Mouse (Mus musculus) intestine, embryonic 16.5 days (tissue): ENCODE measurements around the gene Hyal1. TPM values are rescaled to one million over a fixed set of nuclear protein-coding genes. Genes with fewer than 3 reads are reported as not detected.
"Not testable (repeated sequence)": the region's sequence is repeated elsewhere in the genome, so short reads cannot be mapped to it uniquely, and the experiment has no call there.

ENCODE experiments used
- ATAC-seq: fragments of 200-750 bp; cut with Nextera tagmentation; 2 replicates; pipeline ENCODE4 v1.8.0; 2017; ENCODE audit warnings: moderate TSS enrichment, moderate library complexity
- H3K27ac ChIP-seq: fragments of 300-500 bp; sonication (generic); 2 replicates; pipeline ENCODE4 v1.5.1; 2014; ENCODE audit warnings: mild to moderate bottlenecking, low read length
- H3K27me3 ChIP-seq: fragments of 300-500 bp; sonication (generic); replicated peaks from 2 replicates; pipeline ENCODE4 v1.6.1; 2014; ENCODE audit warnings: low read length, control low read depth, mixed read lengths; ENCODE audit not compliant: control insufficient read depth, insufficient read depth
- H3K36me3 ChIP-seq: fragments of 300-500 bp; sonication (generic); 2 replicates; pipeline ENCODE4 v1.6.1; 2014; ENCODE audit warnings: low read length, control low read depth; ENCODE audit not compliant: control insufficient read depth, insufficient read depth
- H3K4me1 ChIP-seq: fragments of 300-500 bp; sonication (generic); 2 replicates; pipeline ENCODE4 v1.6.1; 2014; ENCODE audit warnings: low read length, control low read depth, mixed read lengths; ENCODE audit not compliant: control insufficient read depth, insufficient read depth
- H3K4me2 ChIP-seq: fragments of 300-500 bp; sonication (generic); 2 replicates; pipeline ENCODE4 v1.6.1; 2014; ENCODE audit warnings: low read depth, low read length, control low read depth
- H3K4me3 ChIP-seq: fragments of 300-500 bp; sonication (generic); 2 replicates; pipeline ENCODE4 v1.5.1; 2014; ENCODE audit warnings: mild to moderate bottlenecking, low read length
- H3K9ac ChIP-seq: fragments of 300-500 bp; sonication (generic); 2 replicates; pipeline ENCODE4 v1.6.1; 2014; ENCODE audit warnings: low read depth, low read length
- H3K9me3 ChIP-seq: fragments of 300-500 bp; sonication (generic); 2 replicates; pipeline ENCODE4 v1.6.1; 2016; ENCODE audit warnings: low read length, control low read depth; ENCODE audit not compliant: control insufficient read depth
- WGBS: fragments of 180-500 bp; shearing (Covaris S2); extraction: QIAGEN DNeasy Blood & Tissue Kit; methylation state at CpG from one replicate; pipeline ENCODE4 v1.1.7; 2014; 5-methylcytosine and 5-hydroxymethylcytosine counted together
- polyA plus RNA-seq: library from polyadenylated mRNA; unstranded; fragments of >200 nt; fragmentation: Nextera tagmentation; extraction: Ambion mirVana; gene quantifications from 2 replicates; pipeline ENCODE4 v1.2.1, GENCODE M21; 2015

The Hyal1 gene
- polyA plus RNA-seq, 1 experiment from 2014 or later: 5.8 TPM

DNA sequence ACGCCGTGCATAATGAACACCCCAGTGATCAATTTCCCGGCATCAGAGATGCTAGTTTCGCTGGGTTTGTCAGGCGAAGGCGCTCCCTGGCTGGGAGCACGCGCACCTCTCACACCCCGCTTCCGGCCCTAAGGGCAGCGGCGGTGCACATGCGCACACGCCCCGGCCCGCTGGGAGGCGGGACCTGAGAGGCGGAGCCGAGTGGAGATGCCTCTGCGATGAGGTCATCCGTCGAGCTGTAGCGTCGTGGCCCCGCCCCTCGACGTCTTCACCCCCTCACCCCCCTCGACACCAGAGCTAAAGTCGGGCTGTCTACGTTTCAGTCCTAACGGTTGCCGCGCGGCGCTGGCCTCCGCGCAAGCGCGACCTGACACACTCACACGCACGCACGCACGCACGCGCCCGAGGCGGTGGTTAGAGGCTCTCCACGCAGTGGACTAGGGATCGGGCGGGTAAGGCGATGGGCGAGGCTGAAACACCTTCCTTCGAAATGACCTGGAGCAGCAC is 22.4 kb upstream of the Hyal1 start:
- H3K27me3 ChIP-seq: no peaks in the 10 kb centered on the region
- WGBS: under 1% methylated on average over 53 of the region's 53 CpGs
- H3K27ac ChIP-seq: peak overlapping the region; percentile 98
- H3K4me3 ChIP-seq: peak overlapping the region; percentile 84
- peak overlapping the region; percentile 96 for H3K4me2 ChIP-seq
- ATAC-seq: peak; percentile 92
- H3K4me1 ChIP-seq: peaks cover 47% of the 10 kb centered on the region
- no peaks in the 10 kb centered on the region for H3K9me3 ChIP-seq
- H3K36me3 ChIP-seq: peaks cover 16% of the 10 kb centered on the region
- peak overlapping the region; percentile 94 for H3K9ac ChIP-seq

DNA sequence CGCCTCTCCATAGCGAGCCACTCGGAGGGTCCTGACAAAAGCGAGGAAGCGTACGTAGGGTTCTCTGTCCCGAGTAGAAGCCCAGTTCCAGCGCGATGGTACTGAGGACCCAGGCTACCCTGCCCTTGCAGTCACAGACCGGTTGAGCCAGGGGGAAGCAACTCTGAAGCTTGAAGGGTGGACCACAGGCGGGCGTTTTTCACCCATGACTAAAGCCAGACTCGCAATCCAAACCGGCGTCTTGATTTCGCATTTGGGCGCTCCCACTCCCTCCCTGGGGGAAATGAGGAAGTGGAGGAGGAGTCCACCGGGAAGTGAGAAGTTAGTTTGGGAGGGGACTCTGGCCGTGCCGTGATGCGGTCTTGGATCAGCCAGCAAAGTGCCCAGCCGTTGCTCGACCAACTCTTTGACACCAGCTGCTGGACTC is 21.7 kb upstream of the Hyal1 start:
- WGBS: 0% methylated on average over 23 of the region's 23 CpGs
- H3K9me3 ChIP-seq: no peaks in the 10 kb centered on the region
- H3K4me2 ChIP-seq: peak overlapping the region; percentile 96
- H3K27ac ChIP-seq: peak overlapping the region; percentile 98
- no peaks in the 10 kb centered on the region for H3K27me3 ChIP-seq
- peak; percentile 11 for ATAC-seq
- peak overlapping the region; percentile 94 for H3K9ac ChIP-seq
- H3K4me1 ChIP-seq: peaks cover 47% of the 10 kb centered on the region
- peaks cover 16% of the 10 kb centered on the region for H3K36me3 ChIP-seq
- peak overlapping the region; percentile 84 for H3K4me3 ChIP-seq

DNA sequence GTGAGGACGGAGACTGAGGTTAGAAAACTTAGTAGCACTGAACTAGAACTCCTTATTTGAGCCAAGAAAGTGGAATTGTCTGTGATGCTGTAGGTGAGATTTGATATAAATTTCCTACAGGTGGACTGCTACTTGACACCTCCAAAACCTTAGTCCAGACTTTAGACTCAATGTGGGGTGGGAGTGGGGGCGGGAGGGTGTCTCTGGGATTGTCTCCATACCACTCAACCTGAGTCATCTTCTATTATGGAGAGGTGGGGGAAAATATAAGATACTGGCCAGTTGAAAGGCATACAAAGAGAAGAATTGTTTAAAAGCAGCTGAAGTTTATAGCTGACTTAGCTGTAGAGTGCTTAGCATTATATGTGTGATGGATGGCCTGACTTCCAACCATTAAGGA is 21.0 kb upstream of the Hyal1 start:
- H3K36me3 ChIP-seq: peaks cover 16% of the 10 kb centered on the region
- peak overlapping the region; percentile 94 for H3K9ac ChIP-seq
- H3K4me3 ChIP-seq: peak overlapping the region; percentile 84
- 33% methylated on average over 2 of the region's 2 CpGs for WGBS
- peak overlapping the region; percentile 98 for H3K27ac ChIP-seq
- ATAC-seq: no peak
- no peaks in the 10 kb centered on the region for H3K9me3 ChIP-seq
- H3K4me1 ChIP-seq: peaks cover 43% of the 10 kb centered on the region
- no peaks in the 10 kb centered on the region for H3K27me3 ChIP-seq
- H3K4me2 ChIP-seq: peak overlapping the region; percentile 96

DNA sequence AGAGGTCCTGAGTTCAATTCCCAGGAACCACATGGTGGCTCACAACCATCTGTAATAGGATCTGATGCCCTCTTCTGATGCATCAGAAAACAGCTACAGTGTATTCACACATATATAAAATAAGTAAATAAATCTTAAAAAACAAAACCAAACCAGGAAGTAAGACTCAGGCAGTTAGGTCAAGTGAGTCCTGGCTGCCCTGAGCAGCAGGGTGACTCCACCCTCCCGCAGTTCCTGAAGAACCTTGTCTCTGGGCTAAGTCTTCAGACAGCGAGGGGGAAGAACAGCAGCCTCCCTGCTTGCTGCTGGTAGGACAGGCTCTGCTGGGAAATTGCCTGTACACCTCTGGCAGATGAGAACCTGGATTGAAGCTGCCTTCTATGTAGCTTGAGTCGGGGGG is 20.4 kb upstream of the Hyal1 start:
- H3K4me1 ChIP-seq: peaks cover 36% of the 10 kb centered on the region
- H3K36me3 ChIP-seq: peaks cover 18% of the 10 kb centered on the region
- no peak for ATAC-seq
- H3K27me3 ChIP-seq: no peaks in the 10 kb centered on the region
- H3K9ac ChIP-seq: peak overlapping the region; percentile 94
- peak overlapping the region; percentile 84 for H3K4me3 ChIP-seq
- WGBS: 65% methylated on average over 3 of the region's 3 CpGs
- peak overlapping the region; percentile 98 for H3K27ac ChIP-seq
- no peaks in the 10 kb centered on the region for H3K9me3 ChIP-seq
- H3K4me2 ChIP-seq: peak overlapping the region; percentile 96

DNA sequence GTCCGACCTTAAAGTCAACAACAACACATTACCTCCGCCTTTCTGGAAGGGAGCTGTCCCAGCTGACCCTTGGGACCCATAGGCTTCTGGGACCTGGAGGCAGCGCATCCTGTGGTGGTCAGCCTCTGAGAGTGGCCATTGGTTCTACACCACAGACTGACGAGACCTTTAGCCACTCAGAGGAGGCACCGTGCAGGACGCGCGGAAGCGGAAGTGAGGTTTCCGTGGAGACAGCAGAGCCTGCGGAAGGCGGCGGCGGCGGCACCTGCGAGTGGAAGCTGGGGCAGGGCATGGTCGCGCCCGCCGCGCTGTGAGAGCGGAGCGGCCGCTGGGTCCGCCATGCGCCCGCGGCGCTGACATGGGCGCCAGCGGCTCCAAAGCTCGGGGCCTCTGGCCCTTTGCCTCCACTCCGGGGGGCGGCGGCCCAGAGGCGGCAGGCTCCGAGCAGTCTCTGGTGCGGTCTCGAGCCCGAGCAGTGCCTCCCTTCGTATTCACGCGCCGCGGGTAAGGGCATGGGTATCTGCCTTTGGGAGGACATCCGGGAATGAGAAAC is 13.6 kb upstream of the Hyal1 start, which contains the start of gene Tusc2:
Gene Tusc2, plus strand, starts transcription at position 227 of the 553 bp plus-strand sequence.
- H3K27me3 ChIP-seq: no peaks in the 10 kb centered on the region
- H3K4me3 ChIP-seq: peak within 1 kb of the TSS; percentile 93
- ATAC-seq: peak; percentile 95
- no peaks in the 10 kb centered on the region for H3K9me3 ChIP-seq
- peaks cover 30% of the 10 kb centered on the region for H3K4me1 ChIP-seq
- peak within 1 kb of the TSS; percentile 87 for H3K9ac ChIP-seq
- H3K27ac ChIP-seq: peak within 1 kb of the TSS; percentile 59
- peak within 1 kb of the TSS; percentile 74 for H3K4me2 ChIP-seq
- WGBS: 0% methylated on average over 46 of the region's 46 CpGs
- H3K36me3 ChIP-seq: peaks cover 18% of the 10 kb centered on the region

DNA sequence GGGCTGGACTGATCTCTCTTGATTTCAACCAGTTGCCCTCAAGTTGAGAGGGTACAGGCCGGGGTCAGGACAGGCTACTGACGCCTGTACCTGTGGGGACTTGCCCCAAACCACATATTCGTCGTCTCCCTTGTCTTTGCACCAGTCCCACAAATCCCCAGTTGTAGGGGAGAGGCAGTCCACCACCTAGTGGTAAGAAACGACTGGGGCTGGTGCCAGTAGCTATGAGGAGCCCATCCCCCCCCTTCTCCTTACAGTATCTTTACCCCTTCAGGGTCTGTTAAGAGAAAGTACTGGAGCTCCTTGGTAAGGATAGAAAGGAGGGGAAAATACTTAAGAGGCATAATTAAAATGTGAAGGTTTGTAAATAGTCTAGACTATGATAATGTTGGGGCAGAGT is 11.2 kb upstream of the Hyal1 start:
- H3K36me3 ChIP-seq: peaks cover 12% of the 10 kb centered on the region; the same call in 1 of the 2 replicates
- not testable (repeated sequence) for H3K27me3 ChIP-seq, ATAC-seq, H3K4me3 ChIP-seq, H3K4me2 ChIP-seq, H3K9me3 ChIP-seq
- H3K27ac ChIP-seq: peak overlapping the region; percentile 13; the same call in 1 of the 2 replicates
- H3K4me1 ChIP-seq: peaks cover 38% of the 10 kb centered on the region
- H3K9ac ChIP-seq: peak overlapping the region; percentile 27; the same call in 1 of the 2 replicates
- WGBS: 54% methylated on average over 5 of the region's 5 CpGs

DNA sequence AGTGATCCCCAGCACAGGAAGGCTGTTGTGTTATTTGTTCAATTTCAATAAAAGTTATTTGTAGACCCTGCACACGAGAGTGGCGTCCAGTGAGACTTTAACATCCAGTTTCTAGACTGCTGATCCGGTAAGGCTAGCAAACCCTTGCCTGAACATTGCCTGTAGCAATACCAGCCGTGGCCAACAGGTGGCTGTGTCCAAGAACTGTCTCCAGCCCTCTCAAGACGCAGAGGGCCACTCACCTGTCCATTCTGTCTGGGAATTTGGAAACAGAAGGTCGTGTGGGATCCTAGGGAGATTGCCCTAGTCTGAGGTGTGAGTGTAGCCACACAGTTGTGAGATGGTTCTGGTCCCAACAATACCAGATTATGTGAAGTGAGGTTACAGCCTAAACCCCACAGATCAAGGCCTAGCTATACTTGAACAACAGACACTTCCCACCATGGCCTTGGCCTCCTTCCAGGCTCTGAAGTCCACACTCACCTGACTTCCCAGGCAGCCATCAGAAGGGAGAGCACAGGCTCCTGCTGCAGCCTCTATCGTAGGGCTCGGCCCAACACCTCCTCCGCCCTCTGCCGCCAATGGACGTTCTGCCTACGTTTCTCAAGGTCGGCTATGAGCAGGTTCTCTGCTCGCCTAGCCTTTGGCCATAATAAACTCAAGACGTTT is 10.6 kb upstream of the Hyal1 start:
- 0 out of 2 replicates have a peak overlapping the region, but pooled peaks have one; percentile 34 for H3K9ac ChIP-seq
- WGBS: 50% methylated on average over 15 of the region's 15 CpGs
- ATAC-seq: no peak
- H3K4me1 ChIP-seq: peaks cover 44% of the 10 kb centered on the region
- no peaks in the 10 kb centered on the region for H3K9me3 ChIP-seq
- peak overlapping the region; percentile 13; the same call in 1 of the 2 replicates for H3K4me3 ChIP-seq
- H3K27me3 ChIP-seq: no peaks in the 10 kb centered on the region
- peak overlapping the region; percentile 32 for H3K4me2 ChIP-seq
- H3K36me3 ChIP-seq: peaks cover 11% of the 10 kb centered on the region; the same call in 1 of the 2 replicates
- peak overlapping the region; percentile 72 for H3K27ac ChIP-seq

DNA sequence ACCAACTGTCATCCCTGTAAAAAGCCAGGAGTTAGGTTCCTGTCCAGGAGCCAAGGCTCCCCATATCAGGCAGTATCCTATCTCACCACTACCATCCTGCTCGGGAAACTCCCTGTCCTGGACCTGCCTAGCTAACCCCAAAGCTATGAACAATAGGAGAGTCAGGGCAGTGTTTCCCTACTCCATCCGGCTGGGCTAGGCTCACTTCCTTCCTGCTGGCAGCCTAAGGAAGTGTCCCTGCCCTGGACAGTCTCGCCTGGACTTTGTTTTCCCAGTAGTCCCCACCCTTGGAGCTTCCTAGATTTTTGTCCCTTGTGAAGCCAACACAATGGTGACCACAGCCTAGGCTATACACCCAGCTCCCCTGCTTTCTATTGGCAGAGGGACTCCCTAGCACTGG is 9.9 kb upstream of the Hyal1 start:
- H3K4me1 ChIP-seq: peaks cover 51% of the 10 kb centered on the region

DNA sequence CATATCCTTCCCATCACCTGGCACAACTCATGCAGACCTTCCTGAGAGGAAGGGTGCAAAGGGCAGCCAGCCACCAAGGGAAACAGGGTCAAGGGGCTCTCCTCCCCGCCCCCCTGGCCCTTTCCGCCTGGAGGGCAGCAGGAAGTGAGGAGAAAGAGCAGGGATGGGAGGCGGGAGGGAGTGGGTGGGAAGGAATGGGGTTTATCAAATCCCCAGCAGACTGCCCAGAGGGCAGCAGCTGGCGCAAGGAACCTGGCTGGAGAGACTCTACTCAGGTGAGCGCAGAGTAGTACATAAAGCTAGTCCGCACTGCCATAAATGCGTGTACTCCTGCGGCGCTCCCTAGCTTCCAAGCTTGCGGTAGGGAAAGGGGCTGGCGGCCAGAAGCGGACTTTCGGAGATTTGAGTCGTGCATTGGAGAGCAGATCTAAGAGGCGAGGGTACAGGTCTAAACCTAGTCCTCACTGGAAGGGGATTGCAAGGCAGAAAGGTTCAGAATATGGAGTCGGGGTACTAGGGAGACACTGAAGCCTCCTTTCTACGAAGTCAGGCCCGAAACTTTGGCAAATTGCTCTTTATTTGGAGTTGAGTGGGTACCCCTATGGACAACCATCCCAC is 8.9 kb upstream of the Hyal1 start, which contains the start of gene Hyal2:
Gene Hyal2, plus strand, starts transcription at position 244 of the 618 bp plus-strand sequence.
- peak within 1 kb of the TSS; percentile 72 for H3K27ac ChIP-seq
- WGBS: 6% methylated on average over 18 of the region's 18 CpGs
- ATAC-seq: no peak
- H3K9ac ChIP-seq: peak within 1 kb of the TSS; percentile 85
- H3K27me3 ChIP-seq: no peaks in the 10 kb centered on the region
- H3K9me3 ChIP-seq: no peaks in the 10 kb centered on the region
- H3K4me2 ChIP-seq: peak within 1 kb of the TSS; percentile 74
- peak within 1 kb of the TSS; percentile 78 for H3K4me3 ChIP-seq
- H3K36me3 ChIP-seq: peaks cover 6% of the 10 kb centered on the region; the same call in 1 of the 2 replicates
- peaks cover 56% of the 10 kb centered on the region for H3K4me1 ChIP-seq

More for the DNA sequence above, 9.9 kb upstream of the Hyal1 start:
- Histone ChIP-seq H3K27ac (peak overlapping the region; percentile 72), H3K27me3 (no peaks in the 10 kb centered on the region), H3K4me2 (peak overlapping the region; percentile 32; the same call in 1 of the 2 replicates), H3K9me3 (no peaks in the 10 kb centered on the region), H3K36me3 (peaks cover 7% of the 10 kb centered on the region; the same call in 1 of the 2 replicates), H3K4me3 (peak overlapping the region; percentile 13; the same call in 1 of the 2 replicates), H3K9ac (peak overlapping the region; percentile 34; the same call in 1 of the 2 replicates)
- ATAC-seq: no peak
- 44% methylated on average over 3 of the region's 3 CpGs for WGBS
